Mouse (Mus musculus) MEL (cell line): ENCODE measurements around the gene Gm10197. TPM values are rescaled to one million over a fixed set of nuclear protein-coding genes. Genes with fewer than 3 reads are reported as not detected.

ENCODE experiments used
- DNase-seq: peaks from one replicate; pipeline ENCODE4 v3.0.0; 2011; ENCODE audit warnings: low read depth, low spot score
- H3K27ac ChIP-seq: 2 replicates; pipeline ENCODE4 v1.5.1; 2012; ENCODE audit warnings: low read depth, mild to moderate bottlenecking, control low read depth, low read length, moderate library complexity; ENCODE audit not compliant: control insufficient read depth
- H3K27me3 ChIP-seq, 2 experiments: fragments of 150-350 bp in 1 of 2; sonication (generic) in 1 of 2; 2 replicates each; pipeline ENCODE4 v1.6.1; 2012; ENCODE audit warnings: low read length in 2 of 2, mild to moderate bottlenecking in 2 of 2, improper control_type of control experiment in 1 of 2, moderate library complexity in 1 of 2; ENCODE audit not compliant: insufficient read depth in 2 of 2, control insufficient read depth in 1 of 2
- H3K36me3 ChIP-seq, 2 experiments: 2 replicates each; pipeline ENCODE4 v1.6.1; 2012 to 2014; ENCODE audit warnings: low read length in 2 of 2, improper control_type of control experiment in 1 of 2, inconsistent platforms in 1 of 2, mild to moderate bottlenecking in 1 of 2; ENCODE audit not compliant: insufficient read depth in 2 of 2, control insufficient read depth in 1 of 2
- H3K4me1 ChIP-seq, 2 experiments: fragments of 150-350 bp in 1 of 2; sonication (generic) in 1 of 2; 2 replicates each; pipeline ENCODE4 v1.6.1; 2012; ENCODE audit warnings: low read length in 2 of 2, improper control_type of control experiment in 1 of 2, mild to moderate bottlenecking in 1 of 2; ENCODE audit not compliant: insufficient read depth in 2 of 2, control insufficient read depth in 1 of 2
- H3K4me3 ChIP-seq, 2 experiments: fragments of 150-350 bp in 1 of 2; sonication (generic) in 1 of 2; 2 replicates each; pipeline ENCODE4 v1.5.1; 2012; ENCODE audit warnings: low read depth in 2 of 2, low read length in 2 of 2, mild to moderate bottlenecking in 2 of 2, moderate library complexity in 2 of 2, control low read depth in 1 of 2, improper control_type of control experiment in 1 of 2; ENCODE audit not compliant: control insufficient read depth in 1 of 2, insufficient read depth in 1 of 2
- H3K79me2 ChIP-seq: 2 replicates; pipeline ENCODE4 v1.6.1; 2012; ENCODE audit warnings: mild to moderate bottlenecking, low read length, moderate library complexity; ENCODE audit not compliant: control insufficient read depth, poor library complexity, insufficient read depth
- H3K9ac ChIP-seq: 2 replicates; pipeline ENCODE4 v1.6.1; 2012; ENCODE audit warnings: low read depth, mild to moderate bottlenecking, control low read depth, low read length, moderate library complexity; ENCODE audit not compliant: control insufficient read depth, poor library complexity, severe bottlenecking
- H3K9me3 ChIP-seq: fragments of 150-350 bp; sonication (generic); replicated peaks from 2 replicates; pipeline ENCODE4 v1.6.1; 2012; ENCODE audit warnings: mild to moderate bottlenecking, low read length, improper control_type of control experiment, moderate library complexity; ENCODE audit not compliant: insufficient read depth
- CHD1 ChIP-seq: IDR thresholded peaks from 2 replicates; pipeline ENCODE4 v1.6.1; 2012; ENCODE audit warnings: low read depth, mild to moderate bottlenecking, inconsistent platforms, low read length, improper control_type of control experiment
- CHD2 ChIP-seq: IDR thresholded peaks from 2 replicates; pipeline ENCODE4 v1.6.1; 2011; ENCODE audit warnings: low read length, improper control_type of control experiment
- ELF1 ChIP-seq: IDR thresholded peaks from 2 replicates; pipeline ENCODE4 v1.6.1; 2014; ENCODE audit warnings: low read depth, mild to moderate bottlenecking, inconsistent platforms, low read length, improper control_type of control experiment, moderate library complexity
- ETS1 ChIP-seq: IDR thresholded peaks from 2 replicates; pipeline ENCODE4 v1.6.1; 2012; ENCODE audit warnings: low read depth, mild to moderate bottlenecking, inconsistent platforms, low read length, improper control_type of control experiment, moderate library complexity
- GATA1 ChIP-seq: IDR thresholded peaks from 2 replicates; pipeline ENCODE4 v1.6.1; 2011; ENCODE audit warnings: low read depth, low read length, improper control_type of control experiment
- JUND ChIP-seq: IDR thresholded peaks from 2 replicates; pipeline ENCODE4 v1.6.1; 2011; ENCODE audit warnings: low read depth, mild to moderate bottlenecking, improper control_type of control experiment, low read length
- MAX ChIP-seq: IDR thresholded peaks from 2 replicates; pipeline ENCODE4 v1.6.1; 2011; ENCODE audit warnings: low read length, improper control_type of control experiment
- MEF2A ChIP-seq: IDR thresholded peaks from 2 replicates; pipeline ENCODE4 v1.6.1; 2014; ENCODE audit warnings: low read depth, mild to moderate bottlenecking, inconsistent platforms, low read length, improper control_type of control experiment; ENCODE audit not compliant: poor library complexity, insufficient replicate concordance, severe bottlenecking; ENCODE audit errors: extremely low read depth
- MYB ChIP-seq: IDR thresholded peaks from 2 replicates; pipeline ENCODE4 v1.6.1; 2011; ENCODE audit warnings: mild to moderate bottlenecking, low read depth, low read length, improper control_type of control experiment
- NRF1 ChIP-seq: IDR thresholded peaks from 2 replicates; pipeline ENCODE4 v1.6.1; 2014; ENCODE audit warnings: low read depth, mild to moderate bottlenecking, inconsistent platforms, low read length, improper control_type of control experiment, moderate library complexity; ENCODE audit not compliant: poor library complexity, insufficient read depth, severe bottlenecking
- POLR2AphosphoS2 ChIP-seq: IDR thresholded peaks from 2 replicates; pipeline ENCODE4 v1.6.1; 2011; ENCODE audit warnings: low read length, improper control_type of control experiment
- POLR2AphosphoS5 ChIP-seq: IDR thresholded peaks from 2 replicates; pipeline ENCODE4 v1.6.1; 2012; ENCODE audit warnings: low read depth, borderline replicate concordance, mild to moderate bottlenecking, inconsistent platforms, low read length, moderate library complexity, mixed read lengths
- SIN3A ChIP-seq: IDR thresholded peaks from 2 replicates; pipeline ENCODE4 v1.6.1; 2012; ENCODE audit warnings: low read length, improper control_type of control experiment, inconsistent platforms
- TCF12 ChIP-seq: IDR thresholded peaks from 2 replicates; pipeline ENCODE4 v1.6.1; 2014; ENCODE audit warnings: low read depth, mild to moderate bottlenecking, inconsistent platforms, low read length, improper control_type of control experiment, moderate library complexity
- ZC3H11A ChIP-seq: IDR thresholded peaks from 2 replicates; pipeline ENCODE4 v1.6.1; 2012; ENCODE audit warnings: low read depth, mild to moderate bottlenecking, inconsistent platforms, low read length, improper control_type of control experiment
- ZKSCAN1 ChIP-seq: IDR thresholded peaks from 2 replicates; pipeline ENCODE4 v1.6.1; 2012; ENCODE audit warnings: low read depth, mild to moderate bottlenecking, inconsistent platforms, low read length, improper control_type of control experiment, moderate library complexity
- ZMIZ1 ChIP-seq: IDR thresholded peaks from 2 replicates; pipeline ENCODE4 v1.6.1; 2012; ENCODE audit warnings: low read depth, mild to moderate bottlenecking, inconsistent platforms, low read length, improper control_type of control experiment, moderate library complexity
- ZNF384 ChIP-seq: IDR thresholded peaks from 2 replicates; pipeline ENCODE4 v1.6.1; 2012; ENCODE audit warnings: low read depth, mild to moderate bottlenecking, inconsistent platforms, low read length, improper control_type of control experiment
- polyA plus RNA-seq, 2 experiments: library from polyadenylated mRNA; stranded (reverse) in 1 of 2; unstranded in 1 of 2; fragments of >175 nt in 1 of 2; fragments of >200 nt in 1 of 2; gene quantifications; 2 replicates each; pipeline versions ENCODE4 v1.2.1 to v1.2.4; 2012; ENCODE audit warnings: low replicate concordance in 2 of 2, low read depth in 1 of 2; ENCODE audit not compliant: insufficient read length in 2 of 2, insufficient read depth in 1 of 2, missing spikeins in 1 of 2
- total RNA-seq: library from RNA; depleted of rRNA; stranded (reverse); fragments of 300-350 nt; gene quantifications from 2 replicates; pipeline ENCODE4 v1.2.3, GENCODE M21; 2012

Gene Gm10197
- total and polyA plus RNA-seq, 3 experiments: 5.4 to 53.0 TPM; not detected in 1

DNA sequence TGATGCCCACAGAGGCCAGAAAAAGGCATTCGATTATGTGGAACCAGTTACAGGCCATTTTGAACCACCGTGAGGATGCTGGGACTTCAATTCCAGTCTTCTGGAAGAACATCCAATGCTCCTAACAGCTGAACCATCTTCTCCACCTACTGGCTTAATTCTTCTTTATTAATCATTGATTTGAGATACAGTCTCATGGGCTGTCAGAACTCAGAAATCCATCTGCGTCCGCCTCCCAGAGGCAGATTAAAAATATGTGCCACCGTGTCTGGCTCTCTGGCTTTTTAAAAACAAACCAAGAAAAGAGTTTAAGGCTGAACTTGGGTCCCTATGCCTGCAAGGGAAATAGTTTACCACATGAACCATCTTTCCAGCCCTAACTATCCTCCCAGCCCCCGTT, 3.7 kb upstream of the Gm10197 start:
- H3K79me2 ChIP-seq: no peaks in the 10 kb centered on the region
- TF ChIP-seq ETS1 (no peak), ZC3H11A (no peak), JUND (no peak), POLR2AphosphoS2 (no peak), ELF1 (no peak), ZKSCAN1 (no peak)
- no peak overlapping the region for H3K27ac ChIP-seq
- H3K4me3 ChIP-seq: no peak overlapping the region
- peaks cover 0 to 7% of the 10 kb centered on the region in 2 experiments; a peak in 2 of 4 replicates for H3K36me3 ChIP-seq
- no peaks in the 10 kb centered on the region for H3K9me3 ChIP-seq
- no peaks in the 10 kb centered on the region for H3K27me3 ChIP-seq
- DNase-seq: no peak
- H3K4me1 ChIP-seq: no peaks in the 10 kb centered on the region
- H3K9ac ChIP-seq: no peak overlapping the region

DNA sequence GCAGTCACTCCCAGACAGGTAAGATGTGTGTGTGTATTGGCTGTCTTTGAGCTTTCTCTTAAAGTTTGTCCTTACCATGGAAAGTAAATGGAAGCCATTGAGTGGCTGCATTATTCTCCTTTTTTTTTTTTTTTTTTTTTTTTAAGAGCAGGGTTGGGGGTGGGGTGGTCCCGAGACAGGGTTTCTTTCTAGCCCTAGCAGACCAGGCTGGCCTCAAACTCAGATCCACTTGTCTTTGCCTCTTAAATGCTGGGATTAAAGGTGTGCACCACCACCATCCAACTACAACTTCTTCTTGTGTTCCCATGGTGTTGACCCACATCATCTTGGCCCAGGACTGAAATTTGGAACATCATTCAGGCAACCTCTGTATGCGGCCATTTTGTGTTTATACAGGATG, 2.0 kb upstream of the Gm10197 start:
- TF ChIP-seq CHD1 (no peak), ZNF384 (peak; percentile 59)
- Histone ChIP-seq H3K4me3 (no peak overlapping the region), H3K27ac (no peak overlapping the region), H3K36me3 (no peaks in the 10 kb centered on the region; a peak in 1 of 4 replicates), H3K9me3 (no peaks in the 10 kb centered on the region), H3K79me2 (no peaks in the 10 kb centered on the region), H3K4me1 (0 out of 4 replicates have a peak, but pooled peaks cover 0 to 3% of the 10 kb centered on the region in 2 experiments), H3K27me3 (no peaks in the 10 kb centered on the region), H3K9ac (no peak overlapping the region)
- no peak for DNase-seq

DNA sequence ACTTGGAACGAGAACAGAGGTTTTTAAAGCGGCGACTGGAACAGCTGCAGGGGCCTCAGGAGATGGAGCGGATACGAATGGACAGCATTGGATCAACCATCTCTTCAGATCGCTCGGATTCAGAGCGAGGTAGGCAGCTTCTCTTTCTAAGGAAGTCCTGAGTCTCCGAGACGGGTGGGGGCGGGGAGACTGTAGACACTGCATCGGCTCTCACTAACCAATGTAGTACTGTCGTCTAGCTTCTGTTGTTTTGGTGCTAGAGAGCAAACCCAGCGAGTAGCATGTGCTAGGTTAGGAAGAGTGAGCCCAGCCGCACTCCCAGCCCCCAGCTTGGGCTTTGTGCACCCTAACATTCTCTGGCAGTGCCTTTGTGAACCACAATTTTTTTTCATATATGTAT, 1.3 kb downstream of the Gm10197 start:
- H3K9ac ChIP-seq: no peak overlapping the region
- DNase-seq: no peak
- H3K4me3 ChIP-seq: no peak overlapping the region
- H3K27ac ChIP-seq: no peak overlapping the region
- no peaks in the 10 kb centered on the region for H3K79me2 ChIP-seq
- H3K36me3 ChIP-seq: no peaks in the 10 kb centered on the region; a peak in 1 of 4 replicates
- no peaks in the 10 kb centered on the region for H3K9me3 ChIP-seq
- H3K27me3 ChIP-seq: no peaks in the 10 kb centered on the region
- TF ChIP-seq GATA1 (no peak), ELF1 (no peak), SIN3A (no peak), MAX (no peak), ZMIZ1 (no peak), JUND (no peak), CHD2 (no peak), POLR2AphosphoS5 (no peak), MEF2A (no peak), ETS1 (no peak), TCF12 (no peak), ZNF384 (no peak), MYB (no peak), NRF1 (no peak), CHD1 (no peak), ZKSCAN1 (no peak)
- H3K4me1 ChIP-seq: 0 out of 4 replicates have a peak, but pooled peaks cover 0 to 3% of the 10 kb centered on the region in 2 experiments
